Mouse (Mus musculus) olfactory bulb, adult 2 months (tissue): Measurements from ENCODE around the gene Naa25. TPM values are rescaled to one million over a fixed set of nuclear protein-coding genes. Genes with fewer than 3 reads are reported as not detected.

Source experiments
- H3K27ac ChIP-seq: fragments of 200-500 bp; 2 replicates; pipeline ENCODE4 v1.5.1; 2012; ENCODE audit warnings: low read depth, low read length; ENCODE audit not compliant: insufficient read depth
- H3K4me1 ChIP-seq: fragments of 200-500 bp; 2 replicates; pipeline ENCODE4 v1.6.1; 2012; ENCODE audit warnings: low read length; ENCODE audit not compliant: control insufficient read depth, insufficient read depth
- H3K4me3 ChIP-seq: fragments of 200-500 bp; 2 replicates; pipeline ENCODE4 v1.5.1; 2012; ENCODE audit warnings: mild to moderate bottlenecking, low read depth, low read length, moderate library complexity; ENCODE audit not compliant: insufficient read depth
- CTCF ChIP-seq: fragments of 200-500 bp; IDR thresholded peaks from 2 replicates; pipeline ENCODE4 v1.5.1; 2012; ENCODE audit warnings: low read depth, mild to moderate bottlenecking, low read length, moderate library complexity; ENCODE audit not compliant: insufficient read depth
- POLR2A ChIP-seq: fragments of 200-500 bp; IDR thresholded peaks from 2 replicates; pipeline ENCODE4 v1.6.1; 2012; ENCODE audit warnings: mild to moderate bottlenecking, low read depth, low read length, moderate library complexity; ENCODE audit not compliant: insufficient read depth
- WGBS: fragments of 180-500 bp; shearing (Covaris S2); methylation state at CpG from one replicate; pipeline ENCODE4 v1.1.7; 2018; 5-methylcytosine and 5-hydroxymethylcytosine counted together
- polyA plus RNA-seq: library from polyadenylated mRNA; stranded (reverse); fragments of >200 nt; gene quantifications from 2 replicates; pipeline ENCODE4 v1.2.4, GENCODE M21; 2012; ENCODE audit warnings: low replicate concordance; ENCODE audit not compliant: missing spikeins, insufficient read depth, insufficient read length

Naa25 gene
- polyA plus RNA-seq, 1 experiment = not detected

GRCm38 (mm10) chr5:121407856-121408255 is 10.1 kb downstream of the Naa25 start:
- Histone ChIP-seq H3K4me3 (no peak overlapping the region), H3K4me1 (peaks cover 6% of the 10 kb centered on the region), H3K27ac (no peak overlapping the region)
- no peak for TF ChIP-seq CTCF
- no peak for TF ChIP-seq POLR2A
- 80% methylated on average over 8 of the region's 8 CpGs for WGBS

DNA sequence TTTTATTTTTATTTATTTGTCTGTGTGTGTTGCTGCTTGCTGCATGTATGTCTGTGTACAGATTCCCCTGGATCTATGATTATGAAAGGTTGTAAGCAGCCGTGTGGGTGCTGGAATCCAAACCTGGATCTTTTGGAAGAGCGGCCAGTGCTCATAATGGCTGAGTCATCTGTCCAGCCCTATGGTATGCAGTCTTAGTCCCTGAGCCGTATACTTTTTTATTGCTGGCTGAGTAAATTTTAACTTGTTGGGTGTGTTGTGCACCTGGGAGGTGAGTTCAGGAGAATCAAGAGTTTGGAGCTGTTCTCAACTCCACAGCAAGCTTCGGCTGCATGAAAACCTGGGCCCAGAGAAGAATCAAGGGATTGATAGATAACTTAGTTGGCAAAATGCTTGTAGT is 13.2 kb downstream of the Naa25 start:
- Histone ChIP-seq H3K4me3 (no peak overlapping the region), H3K27ac (no peak overlapping the region), H3K4me1 (0 out of 2 replicates have a peak, but pooled peaks cover 2% of the 10 kb centered on the region)
- TF ChIP-seq POLR2A (no peak), CTCF (no peak)
- WGBS = 88% methylated on average over 4 of the region's 4 CpGs

GRCm38 (mm10) chr5:121420721-121421120 is 23.0 kb downstream of the Naa25 start:
- Histone ChIP-seq H3K4me1 (no peaks in the 10 kb centered on the region; the same call in none of the 2 replicates), H3K4me3 (no peak overlapping the region), H3K27ac (no peak overlapping the region)
- 85% methylated on average over 9 of the region's 9 CpGs for WGBS
- no peak for TF ChIP-seq POLR2A
- TF ChIP-seq CTCF = no peak

- WGBS = 77% methylated on average over 6 of the region's 6 CpGs
These were observed 25.1 kb downstream of the Naa25 start for GRCm38 (mm10) chr5:121422787-121423186.

GRCm38 (mm10) chr5:121423297-121423696 is 25.6 kb downstream of the Naa25 start:
- WGBS = 86% methylated on average over 10 of the region's 10 CpGs
- H3K4me3 ChIP-seq = no peak overlapping the region
- TF ChIP-seq POLR2A (no peak), CTCF (no peak)
- no peak overlapping the region for H3K27ac ChIP-seq
- H3K4me1 ChIP-seq = no peaks in the 10 kb centered on the region; the same call in none of the 2 replicates

More at GRCm38 (mm10) chr5:121422787-121423186, 25.1 kb downstream of the Naa25 start:
- no peaks in the 10 kb centered on the region; the same call in none of the 2 replicates for H3K4me1 ChIP-seq
- no peak overlapping the region for H3K27ac ChIP-seq
- H3K4me3 ChIP-seq = no peak overlapping the region
- TF ChIP-seq POLR2A (no peak), CTCF (no peak)

- 95% methylated on average over 3 of the region's 3 CpGs for WGBS
- H3K27ac ChIP-seq = no peak overlapping the region
- H3K4me1 ChIP-seq = no peaks in the 10 kb centered on the region
- no peak for TF ChIP-seq POLR2A
- no peak for TF ChIP-seq CTCF
- H3K4me3 ChIP-seq = no peak overlapping the region
These were observed 31.2 kb downstream of the Naa25 start for GRCm38 (mm10) chr5:121428954-121429353.

- WGBS = 77% methylated on average over 5 of the region's 5 CpGs
- no peak for TF ChIP-seq POLR2A
- no peak for TF ChIP-seq CTCF
- Histone ChIP-seq H3K4me3 (no peak overlapping the region), H3K27ac (no peak overlapping the region), H3K4me1 (peaks cover 3% of the 10 kb centered on the region; the same call in 1 of the 2 replicates)
These were observed 40.4 kb downstream of the Naa25 start for GRCm38 (mm10) chr5:121438131-121438530.

GRCm38 (mm10) chr5:121438756-121439155 is 41.0 kb downstream of the Naa25 start:
- Histone ChIP-seq H3K27ac (no peak overlapping the region), H3K4me1 (peaks cover 3% of the 10 kb centered on the region; the same call in 1 of the 2 replicates), H3K4me3 (no peak overlapping the region)
- no peak for TF ChIP-seq POLR2A
- TF ChIP-seq CTCF = no peak
- 87% methylated on average over 11 of the region's 11 CpGs for WGBS

DNA sequence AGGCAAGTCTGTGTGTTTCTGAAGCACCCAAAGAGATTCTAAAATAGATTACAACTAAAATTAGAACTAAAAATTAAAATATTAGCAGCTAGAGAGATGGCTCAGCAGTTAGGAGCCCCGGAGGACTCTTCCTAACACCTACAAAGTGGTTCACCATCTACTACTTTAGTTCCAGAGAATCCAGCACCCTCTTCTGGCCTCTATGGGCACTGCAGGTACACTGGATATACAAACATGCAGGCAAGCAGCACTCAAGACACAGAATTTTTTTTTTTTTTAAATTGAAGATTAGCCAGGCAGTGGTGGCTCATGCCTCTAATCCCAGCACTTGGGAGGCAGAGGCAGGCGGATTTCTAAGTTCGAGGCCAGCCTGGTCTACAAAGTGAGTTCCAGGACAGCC is 45.8 kb downstream of the Naa25 start:
- Histone ChIP-seq H3K4me1 (peaks cover 3% of the 10 kb centered on the region; the same call in 1 of the 2 replicates), H3K27ac (no peak overlapping the region), H3K4me3 (no peak overlapping the region)
- WGBS = 73% methylated on average over 3 of the region's 3 CpGs
- TF ChIP-seq POLR2A = no peak

DNA sequence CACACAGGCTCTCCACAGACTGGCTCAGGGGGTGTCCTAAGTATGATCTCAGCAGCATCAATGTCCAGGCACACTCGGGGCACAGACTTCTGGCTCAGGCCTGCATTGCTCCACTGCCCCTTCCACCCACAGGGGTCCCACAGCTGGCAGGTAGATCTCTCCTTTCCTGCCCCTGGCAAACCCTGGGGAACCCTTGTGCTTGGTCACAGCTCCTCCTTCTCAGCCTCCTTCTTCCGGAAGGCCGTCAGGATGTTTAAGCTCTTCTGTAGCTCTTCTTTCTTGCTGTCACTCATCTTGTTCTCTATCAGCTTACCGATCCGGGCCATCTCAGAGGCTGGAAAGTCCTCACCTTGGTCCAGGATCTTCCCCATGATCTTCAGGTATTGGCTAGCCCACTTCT is 47.1 kb downstream of the Naa25 start:
- H3K4me3 ChIP-seq = no peak overlapping the region
- TF ChIP-seq CTCF (no peak), POLR2A (no peak)
- 91% methylated on average over 5 of the region's 5 CpGs for WGBS
- H3K27ac ChIP-seq = no peak overlapping the region
- H3K4me1 ChIP-seq = peaks cover 3% of the 10 kb centered on the region; the same call in 1 of the 2 replicates
